Mouse (Mus musculus) MEL (cell line): ENCODE measurements around the gene Tlr3. TPM values are rescaled to one million over a fixed set of nuclear protein-coding genes. Genes with fewer than 3 reads are reported as not detected.

Experiments
- DNase-seq: peaks from one replicate; pipeline ENCODE4 v3.0.0; 2011; ENCODE audit warnings: low read depth, low spot score
- H3K27ac ChIP-seq: 2 replicates; pipeline ENCODE4 v1.5.1; 2012; ENCODE audit warnings: low read depth, mild to moderate bottlenecking, control low read depth, low read length, moderate library complexity; ENCODE audit not compliant: control insufficient read depth
- H3K27me3 ChIP-seq, 2 experiments: fragments of 150-350 bp in 1 of 2; sonication (generic) in 1 of 2; 2 replicates each; pipeline ENCODE4 v1.6.1; 2012; ENCODE audit warnings: low read length in 2 of 2, mild to moderate bottlenecking in 2 of 2, improper control_type of control experiment in 1 of 2, moderate library complexity in 1 of 2; ENCODE audit not compliant: insufficient read depth in 2 of 2, control insufficient read depth in 1 of 2
- H3K36me3 ChIP-seq, 2 experiments: 2 replicates each; pipeline ENCODE4 v1.6.1; 2012 to 2014; ENCODE audit warnings: low read length in 2 of 2, improper control_type of control experiment in 1 of 2, inconsistent platforms in 1 of 2, mild to moderate bottlenecking in 1 of 2; ENCODE audit not compliant: insufficient read depth in 2 of 2, control insufficient read depth in 1 of 2
- H3K4me1 ChIP-seq, 2 experiments: fragments of 150-350 bp in 1 of 2; sonication (generic) in 1 of 2; 2 replicates each; pipeline ENCODE4 v1.6.1; 2012; ENCODE audit warnings: low read length in 2 of 2, improper control_type of control experiment in 1 of 2, mild to moderate bottlenecking in 1 of 2; ENCODE audit not compliant: insufficient read depth in 2 of 2, control insufficient read depth in 1 of 2
- H3K4me3 ChIP-seq, 2 experiments: fragments of 150-350 bp in 1 of 2; sonication (generic) in 1 of 2; 2 replicates each; pipeline ENCODE4 v1.5.1; 2012; ENCODE audit warnings: low read depth in 2 of 2, low read length in 2 of 2, mild to moderate bottlenecking in 2 of 2, moderate library complexity in 2 of 2, control low read depth in 1 of 2, improper control_type of control experiment in 1 of 2; ENCODE audit not compliant: control insufficient read depth in 1 of 2, insufficient read depth in 1 of 2
- H3K79me2 ChIP-seq: 2 replicates; pipeline ENCODE4 v1.6.1; 2012; ENCODE audit warnings: mild to moderate bottlenecking, low read length, moderate library complexity; ENCODE audit not compliant: control insufficient read depth, poor library complexity, insufficient read depth
- H3K9ac ChIP-seq: 2 replicates; pipeline ENCODE4 v1.6.1; 2012; ENCODE audit warnings: low read depth, mild to moderate bottlenecking, control low read depth, low read length, moderate library complexity; ENCODE audit not compliant: control insufficient read depth, poor library complexity, severe bottlenecking
- H3K9me3 ChIP-seq: fragments of 150-350 bp; sonication (generic); replicated peaks from 2 replicates; pipeline ENCODE4 v1.6.1; 2012; ENCODE audit warnings: mild to moderate bottlenecking, low read length, improper control_type of control experiment, moderate library complexity; ENCODE audit not compliant: insufficient read depth
- BHLHE40 ChIP-seq: IDR thresholded peaks from 2 replicates; pipeline ENCODE4 v1.6.1; 2012; ENCODE audit warnings: low read depth, mild to moderate bottlenecking, inconsistent platforms, low read length, improper control_type of control experiment, borderline replicate concordance
- CHD1 ChIP-seq: IDR thresholded peaks from 2 replicates; pipeline ENCODE4 v1.6.1; 2012; ENCODE audit warnings: low read depth, mild to moderate bottlenecking, inconsistent platforms, low read length, improper control_type of control experiment
- CHD2 ChIP-seq: IDR thresholded peaks from 2 replicates; pipeline ENCODE4 v1.6.1; 2011; ENCODE audit warnings: low read length, improper control_type of control experiment
- ELF1 ChIP-seq: IDR thresholded peaks from 2 replicates; pipeline ENCODE4 v1.6.1; 2014; ENCODE audit warnings: low read depth, mild to moderate bottlenecking, inconsistent platforms, low read length, improper control_type of control experiment, moderate library complexity
- EP300 ChIP-seq, 2 experiments: IDR thresholded peaks; 2 replicates each; pipeline ENCODE4 v1.6.1; 2011; ENCODE audit warnings: improper control_type of control experiment in 2 of 2, low read length in 2 of 2, low read depth in 1 of 2, mild to moderate bottlenecking in 1 of 2
- ETS1 ChIP-seq: IDR thresholded peaks from 2 replicates; pipeline ENCODE4 v1.6.1; 2012; ENCODE audit warnings: low read depth, mild to moderate bottlenecking, inconsistent platforms, low read length, improper control_type of control experiment, moderate library complexity
- JUND ChIP-seq: IDR thresholded peaks from 2 replicates; pipeline ENCODE4 v1.6.1; 2011; ENCODE audit warnings: low read depth, mild to moderate bottlenecking, improper control_type of control experiment, low read length
- KAT2A ChIP-seq: conservative IDR thresholded peaks from 2 replicates; pipeline ENCODE4 v1.6.1; 2012; ENCODE audit warnings: low read depth, low read length, improper control_type of control experiment, inconsistent platforms
- MEF2A ChIP-seq: IDR thresholded peaks from 2 replicates; pipeline ENCODE4 v1.6.1; 2014; ENCODE audit warnings: low read depth, mild to moderate bottlenecking, inconsistent platforms, low read length, improper control_type of control experiment; ENCODE audit not compliant: poor library complexity, insufficient replicate concordance, severe bottlenecking; ENCODE audit errors: extremely low read depth
- MYC ChIP-seq: IDR thresholded peaks from 2 replicates; pipeline ENCODE4 v1.6.1; 2011; ENCODE audit warnings: low read depth, mild to moderate bottlenecking, low read length, improper control_type of control experiment, moderate library complexity
- NELFE ChIP-seq: IDR thresholded peaks from 2 replicates; pipeline ENCODE4 v1.6.1; 2011; ENCODE audit warnings: low read depth, low read length, improper control_type of control experiment
- NRF1 ChIP-seq: IDR thresholded peaks from 2 replicates; pipeline ENCODE4 v1.6.1; 2014; ENCODE audit warnings: low read depth, mild to moderate bottlenecking, inconsistent platforms, low read length, improper control_type of control experiment, moderate library complexity; ENCODE audit not compliant: poor library complexity, insufficient read depth, severe bottlenecking
- POLR2AphosphoS5 ChIP-seq: IDR thresholded peaks from 2 replicates; pipeline ENCODE4 v1.6.1; 2012; ENCODE audit warnings: low read depth, borderline replicate concordance, mild to moderate bottlenecking, inconsistent platforms, low read length, moderate library complexity, mixed read lengths
- RCOR1 ChIP-seq: IDR thresholded peaks from 2 replicates; pipeline ENCODE4 v1.6.1; 2012; ENCODE audit warnings: low read depth, mild to moderate bottlenecking, inconsistent platforms, low read length, improper control_type of control experiment
- TCF12 ChIP-seq: IDR thresholded peaks from 2 replicates; pipeline ENCODE4 v1.6.1; 2014; ENCODE audit warnings: low read depth, mild to moderate bottlenecking, inconsistent platforms, low read length, improper control_type of control experiment, moderate library complexity
- UBTF ChIP-seq: IDR thresholded peaks from 2 replicates; pipeline ENCODE4 v1.6.1; 2012; ENCODE audit warnings: low read depth, mild to moderate bottlenecking, inconsistent platforms, low read length, improper control_type of control experiment, moderate library complexity, borderline replicate concordance; ENCODE audit not compliant: insufficient read depth
- USF1 ChIP-seq: IDR thresholded peaks from 2 replicates; pipeline ENCODE4 v1.6.1; 2014; ENCODE audit warnings: low read depth, mild to moderate bottlenecking, inconsistent platforms, low read length, improper control_type of control experiment, moderate library complexity
- USF2 ChIP-seq, 2 experiments: IDR thresholded peaks; 2 replicates each; pipeline ENCODE4 v1.6.1; 2011 to 2012; ENCODE audit warnings: improper control_type of control experiment in 2 of 2, low read length in 2 of 2, borderline replicate concordance in 1 of 2, inconsistent platforms in 1 of 2, low read depth in 1 of 2, mild to moderate bottlenecking in 1 of 2; ENCODE audit not compliant: insufficient read depth in 1 of 2
- ZKSCAN1 ChIP-seq: IDR thresholded peaks from 2 replicates; pipeline ENCODE4 v1.6.1; 2012; ENCODE audit warnings: low read depth, mild to moderate bottlenecking, inconsistent platforms, low read length, improper control_type of control experiment, moderate library complexity
- polyA plus RNA-seq, 2 experiments: library from polyadenylated mRNA; stranded (reverse) in 1 of 2; unstranded in 1 of 2; fragments of >175 nt in 1 of 2; fragments of >200 nt in 1 of 2; gene quantifications; 2 replicates each; pipeline versions ENCODE4 v1.2.1 to v1.2.4; 2012; ENCODE audit warnings: low replicate concordance in 2 of 2, low read depth in 1 of 2; ENCODE audit not compliant: insufficient read length in 2 of 2, insufficient read depth in 1 of 2, missing spikeins in 1 of 2
- total RNA-seq: library from RNA; depleted of rRNA; stranded (reverse); fragments of 300-350 nt; gene quantifications from 2 replicates; pipeline ENCODE4 v1.2.3, GENCODE M21; 2012

Gene Tlr3
- total and polyA plus RNA-seq, 3 experiments = 0.15 TPM; not detected in 2

DNA sequence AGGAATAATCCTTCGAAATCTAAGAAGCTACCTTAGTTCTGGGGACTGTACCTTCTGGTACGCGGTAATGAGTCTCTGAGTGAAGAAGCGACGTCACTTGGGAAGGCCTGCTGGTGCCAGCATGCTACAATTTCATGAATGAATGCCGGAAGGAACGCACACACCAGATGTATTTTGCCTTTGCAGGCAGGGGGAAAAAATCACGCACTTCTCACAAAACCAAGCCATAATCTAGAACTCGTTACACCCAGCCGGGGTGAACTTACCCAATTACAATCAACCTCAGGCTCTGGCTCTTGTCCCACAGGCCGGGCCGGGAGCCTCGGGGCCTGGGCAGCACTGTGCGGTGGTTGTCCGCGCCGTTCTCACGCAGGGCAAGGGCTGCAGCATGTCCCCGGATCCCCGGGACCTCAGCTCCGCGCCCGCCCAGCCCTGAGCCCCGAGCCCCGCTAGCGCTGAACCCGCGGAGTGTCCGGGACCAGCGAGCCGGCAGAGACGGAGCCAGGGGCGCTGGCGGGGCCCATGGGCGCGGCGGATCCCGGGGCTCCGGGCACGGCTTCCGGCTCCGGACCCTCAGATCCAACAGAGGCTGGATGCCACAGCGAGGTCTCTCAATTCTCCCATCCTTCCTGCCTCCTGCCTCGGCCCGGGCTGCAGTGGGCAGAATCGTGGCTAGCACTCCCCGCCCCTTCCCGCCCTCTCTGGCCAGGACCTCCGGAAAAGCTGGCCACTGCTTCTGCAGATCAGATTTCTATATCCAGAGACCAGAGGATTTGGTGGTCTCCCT lies 52.6 kb downstream of the Tlr3 start:
- no peak overlapping the region for H3K27ac ChIP-seq
- no peak overlapping the region for H3K4me3 ChIP-seq
- H3K9me3 ChIP-seq = no peaks in the 10 kb centered on the region
- H3K4me1 ChIP-seq = no peaks in the 10 kb centered on the region
- no peaks in the 10 kb centered on the region for H3K27me3 ChIP-seq
- no peak overlapping the region for H3K9ac ChIP-seq
- H3K36me3 ChIP-seq = no peaks in the 10 kb centered on the region
- TF ChIP-seq UBTF = no peak
- TF ChIP-seq USF1 = no peak
- TF ChIP-seq BHLHE40 = no peak
- TF ChIP-seq KAT2A = no peak
- no peak for TF ChIP-seq MYC
- TF ChIP-seq POLR2AphosphoS5 = no peak
- no peak for TF ChIP-seq CHD1
- TF ChIP-seq CHD2 = no peak
- TF ChIP-seq TCF12 = no peak
- no peak for TF ChIP-seq ZKSCAN1
- no peak for TF ChIP-seq MEF2A
- TF ChIP-seq EP300 (IDR thresholded peaks at IDR 0.05; ENCODE audit: low read depth in 1 of 2, low read length in 2 of 2) = no peak
- no peak for TF ChIP-seq ETS1
- no peak for TF ChIP-seq RCOR1
- no peak for TF ChIP-seq USF2 (IDR thresholded peaks at IDR 0.05; ENCODE audit: borderline replicate concordance in 1 of 2, insufficient read depth in 1 of 2, low read depth in 1 of 2, low read length in 2 of 2)
- TF ChIP-seq ELF1 = no peak
- H3K79me2 ChIP-seq = no peaks in the 10 kb centered on the region
- no peak for DNase-seq

DNA sequence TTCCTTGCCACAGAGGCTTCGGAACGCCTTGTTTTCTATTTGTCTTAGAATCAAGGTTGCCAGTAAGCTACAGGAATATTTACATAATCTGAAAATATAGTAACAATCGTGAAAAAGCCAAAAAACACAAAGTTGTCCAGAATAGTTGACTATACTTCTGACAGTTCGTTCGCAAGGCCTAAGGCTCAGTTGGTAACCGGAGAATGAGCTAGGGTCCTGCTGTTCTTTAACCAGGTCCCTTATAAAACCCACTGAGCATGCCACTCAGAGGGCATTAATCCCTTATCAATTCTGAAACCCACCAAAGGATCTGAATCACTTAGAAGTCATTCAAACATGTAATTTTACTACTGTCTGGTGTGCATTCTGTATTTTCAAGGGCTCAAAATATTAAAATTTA lies 55.1 kb downstream of the Tlr3 start:
- Histone ChIP-seq H3K9me3 (no peaks in the 10 kb centered on the region), H3K79me2 (no peaks in the 10 kb centered on the region), H3K4me3 (no peak overlapping the region), H3K27me3 (no peaks in the 10 kb centered on the region), H3K27ac (no peak overlapping the region), H3K36me3 (no peaks in the 10 kb centered on the region), H3K4me1 (no peaks in the 10 kb centered on the region), H3K9ac (no peak overlapping the region)
- no peak for DNase-seq
- TF ChIP-seq MEF2A (no peak), EP300 (IDR thresholded peaks at IDR 0.05; ENCODE audit: low read depth in 1 of 2, low read length in 2 of 2) (no peak), JUND (no peak), NRF1 (no peak), NELFE (no peak), MYC (no peak)
